Mouse (Mus musculus) C2C12 (cell line): ENCODE measurements around the gene Cdc42se2.

Source experiments
- CEBPB ChIP-seq: IDR thresholded peaks from one replicate; pipeline ENCODE4 v1.6.1; 2011; ENCODE audit warnings: low read depth, mild to moderate bottlenecking, control low read depth, moderate library complexity
- CTCF ChIP-seq: IDR thresholded peaks from one replicate; pipeline ENCODE4 v1.5.1; 2011; ENCODE audit not compliant: control insufficient read depth, insufficient read depth, insufficient read length

DNA sequence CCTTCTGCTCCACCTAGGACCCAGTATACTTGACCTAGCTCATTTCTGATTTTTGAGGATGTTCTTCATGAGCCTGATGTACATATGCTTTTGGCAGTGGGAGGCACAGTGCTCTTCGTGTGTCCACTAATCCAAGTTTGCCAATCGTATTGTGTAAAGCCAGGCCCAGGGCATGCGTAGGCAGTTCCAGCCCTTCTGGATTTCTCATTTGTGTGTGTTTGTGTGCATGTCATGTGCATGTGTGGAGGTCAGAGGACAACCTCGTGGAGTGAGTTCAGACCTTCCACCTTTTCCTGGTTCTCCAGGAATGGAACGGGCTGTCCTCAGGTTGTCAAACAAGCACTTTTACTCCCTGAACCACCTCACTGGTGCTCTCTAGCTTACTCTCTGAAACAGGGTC, 22.1 kb upstream of the Cdc42se2 start:
- TF ChIP-seq CTCF (no peak), CEBPB (no peak)
